Mouse (Mus musculus) small intestine, adult 2 months (tissue): Measurements from ENCODE around the gene Zbed6. TPM values are rescaled to one million over a fixed set of nuclear protein-coding genes. Genes with fewer than 3 reads are reported as not detected.
A peak's percentile ranks its signal among the peaks of the same experiment; 100 is the strongest.

Experiments used
- H3K27ac ChIP-seq: fragments of 200-500 bp; 2 replicates; pipeline ENCODE4 v1.5.1; 2012; ENCODE audit warnings: low read depth, low read length, control low read depth, inconsistent platforms; ENCODE audit not compliant: insufficient read depth
- H3K27me3 ChIP-seq: fragments of 200-500 bp; 2 replicates; pipeline ENCODE4 v1.6.1; 2012; ENCODE audit warnings: mild to moderate bottlenecking, moderate library complexity, low read length, inconsistent platforms; ENCODE audit not compliant: control insufficient read depth, insufficient read depth
- H3K36me3 ChIP-seq: fragments of 200-500 bp; 2 replicates; pipeline ENCODE4 v1.6.1; 2012; ENCODE audit warnings: mild to moderate bottlenecking, low read length, control low read depth, inconsistent platforms; ENCODE audit not compliant: control insufficient read depth, insufficient read depth
- H3K4me1 ChIP-seq: fragments of 200-500 bp; 2 replicates; pipeline ENCODE4 v1.6.1; 2012; ENCODE audit warnings: low read length, inconsistent platforms, mixed read lengths; ENCODE audit not compliant: control insufficient read depth, insufficient read depth, insufficient read length
- H3K4me3 ChIP-seq: fragments of 200-500 bp; 2 replicates; pipeline ENCODE4 v1.5.1; 2012; ENCODE audit warnings: low read depth, mild to moderate bottlenecking, control low read depth, inconsistent platforms, low read length, moderate library complexity
- CTCF ChIP-seq: fragments of 200-500 bp; IDR thresholded peaks from 2 replicates; pipeline ENCODE4 v1.5.1; 2012; ENCODE audit warnings: low read depth, mild to moderate bottlenecking, control low read depth, inconsistent platforms, low read length, moderate library complexity, mixed read lengths; ENCODE audit not compliant: insufficient replicate concordance, insufficient read length; ENCODE audit errors: extremely low read depth
- POLR2A ChIP-seq: fragments of 200-500 bp; IDR thresholded peaks from 2 replicates; pipeline ENCODE4 v1.6.1; 2012; ENCODE audit warnings: low read depth, mild to moderate bottlenecking, control low read depth, inconsistent platforms, low read length, moderate library complexity
- WGBS: fragments of 180-500 bp; shearing (Covaris S2); methylation state at CpG from one replicate; pipeline ENCODE4 v1.1.7; 2018; 5-methylcytosine and 5-hydroxymethylcytosine counted together
- polyA plus RNA-seq: library from polyadenylated mRNA; depleted of rRNA; stranded (reverse); fragments of >200 nt; gene quantifications from 2 replicates; pipeline ENCODE4 v1.2.3, GENCODE M21; 2012

Zbed6 gene
- polyA plus RNA-seq, 1 experiment, result 1.0 TPM

- H3K4me3 ChIP-seq, result no peak overlapping the region
- H3K4me1 ChIP-seq, result no peaks in the 10 kb centered on the region
- no peak overlapping the region for H3K27ac ChIP-seq
- 88% methylated on average over 2 of the region's 2 CpGs for WGBS
- H3K36me3 ChIP-seq, result peaks cover 85% of the 10 kb centered on the region
- no peak for TF ChIP-seq POLR2A
- no peaks in the 10 kb centered on the region for H3K27me3 ChIP-seq
These were observed 19.5 kb downstream of the Zbed6 start for GRCm38 (mm10) chr1:133641163-133641562.

GRCm38 (mm10) chr1:133638517-133638916, 22.2 kb downstream of the Zbed6 start:
- TF ChIP-seq CTCF, result no peak
- TF ChIP-seq POLR2A, result no peak
- Histone ChIP-seq H3K36me3 (peaks cover 80% of the 10 kb centered on the region), H3K4me3 (no peak overlapping the region), H3K27me3 (no peaks in the 10 kb centered on the region), H3K27ac (no peak overlapping the region), H3K4me1 (no peaks in the 10 kb centered on the region)
- WGBS, result 87% methylated on average over 6 of the region's 6 CpGs

GRCm38 (mm10) chr1:133632168-133632567, 28.5 kb downstream of the Zbed6 start:
- Histone ChIP-seq H3K36me3 (peaks cover 71% of the 10 kb centered on the region), H3K27ac (no peak overlapping the region), H3K27me3 (no peaks in the 10 kb centered on the region), H3K4me3 (no peak overlapping the region), H3K4me1 (no peaks in the 10 kb centered on the region)
- WGBS, result 93% methylated on average over 2 of the region's 2 CpGs
- no peak for TF ChIP-seq POLR2A
- TF ChIP-seq CTCF, result no peak

GRCm38 (mm10) chr1:133625052-133625451, 35.6 kb downstream of the Zbed6 start:
- WGBS, result 79% methylated on average over 2 of the region's 2 CpGs
- Histone ChIP-seq H3K36me3 (peaks cover 77% of the 10 kb centered on the region), H3K4me3 (no peak overlapping the region), H3K27ac (no peak overlapping the region), H3K4me1 (no peaks in the 10 kb centered on the region), H3K27me3 (no peaks in the 10 kb centered on the region)
- TF ChIP-seq POLR2A (no peak), CTCF (no peak)

- Histone ChIP-seq H3K4me3 (no peak overlapping the region), H3K36me3 (peaks cover 32% of the 10 kb centered on the region), H3K27ac (peak overlapping the region; percentile 1; the same call in 1 of the 2 replicates), H3K4me1 (peaks cover 9% of the 10 kb centered on the region; the same call in 1 of the 2 replicates), H3K27me3 (no peaks in the 10 kb centered on the region)
- WGBS, result 27% methylated on average over 8 of the region's 8 CpGs
- no peak for TF ChIP-seq POLR2A
- no peak for TF ChIP-seq CTCF
These were observed 42.4 kb downstream of the Zbed6 start for GRCm38 (mm10) chr1:133618311-133618710.

- 26% methylated on average over 2 of the region's 2 CpGs for WGBS
- Histone ChIP-seq H3K27me3 (no peaks in the 10 kb centered on the region), H3K36me3 (peaks cover 28% of the 10 kb centered on the region), H3K27ac (no peak overlapping the region), H3K4me1 (peaks cover 9% of the 10 kb centered on the region; the same call in 1 of the 2 replicates), H3K4me3 (no peak overlapping the region)
- TF ChIP-seq CTCF (no peak), POLR2A (no peak)
These were observed 42.8 kb downstream of the Zbed6 start for GRCm38 (mm10) chr1:133617908-133618307.

- Histone ChIP-seq H3K27ac (no peak overlapping the region), H3K4me3 (no peak overlapping the region), H3K4me1 (peaks cover 9% of the 10 kb centered on the region; the same call in 1 of the 2 replicates), H3K27me3 (no peaks in the 10 kb centered on the region), H3K36me3 (no peaks in the 10 kb centered on the region; the same call in 1 of the 2 replicates)
- TF ChIP-seq POLR2A, result no peak
- TF ChIP-seq CTCF, result no peak
- 91% methylated on average over 3 of the region's 3 CpGs for WGBS
These were observed 46.9 kb downstream of the Zbed6 start for GRCm38 (mm10) chr1:133613817-133614216.

- 76% methylated on average over 1 of the region's 1 CpGs for WGBS
- H3K27me3 ChIP-seq, result no peaks in the 10 kb centered on the region
- no peak overlapping the region for H3K4me3 ChIP-seq
- no peak for TF ChIP-seq POLR2A
- TF ChIP-seq CTCF, result no peak
- peaks cover 3% of the 10 kb centered on the region; the same call in 1 of the 2 replicates for H3K4me1 ChIP-seq
- H3K36me3 ChIP-seq, result peaks cover 14% of the 10 kb centered on the region
- no peak overlapping the region for H3K27ac ChIP-seq
These were observed 49.2 kb downstream of the Zbed6 start for GRCm38 (mm10) chr1:133611436-133611835.
